Mouse (Mus musculus) midbrain, embryonic 14.5 days (tissue): ENCODE measurements around the gene Stpg1. TPM values are rescaled to one million over a fixed set of nuclear protein-coding genes. Genes with fewer than 3 reads are reported as not detected.

Experiments used
- ATAC-seq: fragments of 200-750 bp; cut with Nextera tagmentation; 2 replicates; pipeline ENCODE4 v1.8.0; 2017; ENCODE audit warnings: moderate number of reproducible peaks, moderate library complexity; ENCODE audit not compliant: low FRiP score, low TSS enrichment
- DNase-seq: peaks from one replicate; pipeline ENCODE4 v3.0.0-alpha.2; 2015
- H3K27ac ChIP-seq: fragments of 300-500 bp; sonication (generic); replicated peaks from 2 replicates; pipeline ENCODE4 v1.5.1; 2014; ENCODE audit warnings: mild to moderate bottlenecking, low read depth, low read length, moderate library complexity
- H3K27me3 ChIP-seq: fragments of 300-500 bp; sonication (generic); 2 replicates; pipeline ENCODE4 v1.6.1; 2014; ENCODE audit warnings: low read length, control low read depth, mixed read lengths; ENCODE audit not compliant: control insufficient read depth, insufficient read depth
- H3K36me3 ChIP-seq: fragments of 300-500 bp; sonication (generic); 2 replicates; pipeline ENCODE4 v1.6.1; 2014; ENCODE audit warnings: low read length, control low read depth; ENCODE audit not compliant: control insufficient read depth, insufficient read depth
- H3K4me1 ChIP-seq: fragments of 300-500 bp; sonication (generic); 2 replicates; pipeline ENCODE4 v1.6.1; 2014; ENCODE audit warnings: mild to moderate bottlenecking, antibody characterized with exemption, low read length, control low read depth; ENCODE audit not compliant: control insufficient read depth, insufficient read depth
- H3K4me2 ChIP-seq: fragments of 300-500 bp; sonication (generic); 2 replicates; pipeline ENCODE4 v1.6.1; 2014; ENCODE audit warnings: mild to moderate bottlenecking, low read length, moderate library complexity
- H3K4me3 ChIP-seq: fragments of 300-500 bp; sonication (generic); replicated peaks from 2 replicates; pipeline ENCODE4 v1.5.1; 2014; ENCODE audit warnings: low read depth, low read length
- H3K9ac ChIP-seq: fragments of 300-500 bp; sonication (generic); replicated peaks from 2 replicates; pipeline ENCODE4 v1.6.1; 2014; ENCODE audit warnings: mild to moderate bottlenecking, low read length, moderate library complexity
- H3K9me3 ChIP-seq: fragments of 300-500 bp; sonication (generic); 2 replicates; pipeline ENCODE4 v1.6.1; 2016; ENCODE audit warnings: low read length, control low read depth, mixed read lengths; ENCODE audit not compliant: control insufficient read depth
- WGBS: fragments of 180-500 bp; shearing (Covaris S2); extraction: QIAGEN DNeasy Blood & Tissue Kit; methylation state at CpG from one replicate; pipeline ENCODE4 v1.1.7; 2014; 5-methylcytosine and 5-hydroxymethylcytosine counted together
- polyA plus RNA-seq: library from polyadenylated mRNA; unstranded; fragments of >200 nt; fragmentation: Nextera tagmentation; extraction: Ambion mirVana; gene quantifications from 2 replicates; pipeline ENCODE4 v1.2.1, GENCODE M21; 2014

Gene Stpg1
- polyA plus RNA-seq, 1 experiment from 2014 or later = 0.68 TPM

- DNase-seq (no peak), ATAC-seq (no peak)
- no peak overlapping the region for H3K27ac ChIP-seq
- H3K4me3 ChIP-seq = no peak overlapping the region
- H3K9ac ChIP-seq = no peak overlapping the region
- WGBS = 55% methylated on average over 4 of the region's 4 CpGs
- no peaks in the 10 kb centered on the region for H3K36me3 ChIP-seq
- H3K4me2 ChIP-seq = no peak overlapping the region
- no peaks in the 10 kb centered on the region for H3K27me3 ChIP-seq
- 0 out of 2 replicates have a peak, but pooled peaks cover 4% of the 10 kb centered on the region for H3K9me3 ChIP-seq
- H3K4me1 ChIP-seq = no peaks in the 10 kb centered on the region
These were observed 7.0 kb downstream of the Stpg1 start for GRCm38 (mm10) chr4:135501587-135501986.

GRCm38 (mm10) chr4:135505794-135506193 lies 11.2 kb downstream of the Stpg1 start:
- Histone ChIP-seq H3K27ac (no peak overlapping the region), H3K4me3 (no peak overlapping the region), H3K9ac (no peak overlapping the region), H3K36me3 (no peaks in the 10 kb centered on the region), H3K9me3 (0 out of 2 replicates have a peak, but pooled peaks cover 2% of the 10 kb centered on the region), H3K27me3 (no peaks in the 10 kb centered on the region), H3K4me2 (no peak overlapping the region), H3K4me1 (no peaks in the 10 kb centered on the region)
- no peak for DNase-seq
- no peak for ATAC-seq
- 70% methylated on average over 11 of the region's 11 CpGs for WGBS

- Histone ChIP-seq H3K36me3 (no peaks in the 10 kb centered on the region), H3K9ac (peak overlapping the region; percentile 20; the same call in 1 of the 2 replicates), H3K27me3 (no peaks in the 10 kb centered on the region), H3K4me3 (peak overlapping the region; percentile 21), H3K9me3 (no peaks in the 10 kb centered on the region), H3K4me1 (no peaks in the 10 kb centered on the region), H3K27ac (no peak overlapping the region), H3K4me2 (peak overlapping the region; percentile 51)
- ATAC-seq = no peak
- 15% methylated on average over 22 of the region's 22 CpGs for WGBS
- DNase-seq = peak; percentile 85
These were observed 13.2 kb downstream of the Stpg1 start for GRCm38 (mm10) chr4:135507547-135508350.

GRCm38 (mm10) chr4:135508419-135509039 lies 13.9 kb downstream of the Stpg1 start:
- no peak overlapping the region for H3K4me3 ChIP-seq
- ATAC-seq (no peak; the same call in 1 of the 2 replicates), DNase-seq (peak; percentile 95)
- no peaks in the 10 kb centered on the region for H3K36me3 ChIP-seq
- no peak overlapping the region for H3K9ac ChIP-seq
- WGBS = 12% methylated on average over 13 of the region's 13 CpGs
- H3K4me1 ChIP-seq = no peaks in the 10 kb centered on the region
- H3K4me2 ChIP-seq = peak overlapping the region; percentile 45
- no peak overlapping the region for H3K27ac ChIP-seq
- no peaks in the 10 kb centered on the region for H3K27me3 ChIP-seq
- H3K9me3 ChIP-seq = no peaks in the 10 kb centered on the region

GRCm38 (mm10) chr4:135509515-135509914 lies 14.9 kb downstream of the Stpg1 start:
- no peaks in the 10 kb centered on the region for H3K27me3 ChIP-seq
- DNase-seq (no peak), ATAC-seq (no peak)
- H3K9me3 ChIP-seq = no peaks in the 10 kb centered on the region
- H3K27ac ChIP-seq = no peak overlapping the region
- H3K9ac ChIP-seq = no peak overlapping the region
- H3K4me1 ChIP-seq = no peaks in the 10 kb centered on the region
- H3K4me3 ChIP-seq = no peak overlapping the region
- H3K4me2 ChIP-seq = no peak overlapping the region
- H3K36me3 ChIP-seq = no peaks in the 10 kb centered on the region
- WGBS = 62% methylated on average over 12 of the region's 12 CpGs

- H3K9me3 ChIP-seq = no peaks in the 10 kb centered on the region
- H3K9ac ChIP-seq = no peak overlapping the region
- no peak for DNase-seq
- no peaks in the 10 kb centered on the region for H3K36me3 ChIP-seq
- H3K4me2 ChIP-seq = no peak overlapping the region
- no peak overlapping the region for H3K4me3 ChIP-seq
- ATAC-seq = no peak
- 74% methylated on average over 7 of the region's 7 CpGs for WGBS
- no peaks in the 10 kb centered on the region for H3K4me1 ChIP-seq
- no peak overlapping the region for H3K27ac ChIP-seq
- H3K27me3 ChIP-seq = no peaks in the 10 kb centered on the region
These were observed 19.3 kb downstream of the Stpg1 start for GRCm38 (mm10) chr4:135513865-135514264.

GRCm38 (mm10) chr4:135514925-135515324 lies 20.3 kb downstream of the Stpg1 start:
- Histone ChIP-seq H3K4me1 (no peaks in the 10 kb centered on the region), H3K9me3 (no peaks in the 10 kb centered on the region), H3K4me2 (no peak overlapping the region), H3K27ac (no peak overlapping the region), H3K27me3 (no peaks in the 10 kb centered on the region), H3K36me3 (no peaks in the 10 kb centered on the region), H3K9ac (no peak overlapping the region), H3K4me3 (no peak overlapping the region)
- 67% methylated on average over 14 of the region's 14 CpGs for WGBS
- ATAC-seq (no peak), DNase-seq (no peak)

GRCm38 (mm10) chr4:135516351-135517316 lies 22.0 kb downstream of the Stpg1 start:
- 54% methylated on average over 15 of the region's 15 CpGs for WGBS
- Histone ChIP-seq H3K4me3 (no peak overlapping the region), H3K9ac (no peak overlapping the region), H3K27ac (no peak overlapping the region), H3K9me3 (no peaks in the 10 kb centered on the region), H3K4me1 (no peaks in the 10 kb centered on the region), H3K27me3 (no peaks in the 10 kb centered on the region), H3K4me2 (no peak overlapping the region), H3K36me3 (no peaks in the 10 kb centered on the region)
- ATAC-seq (no peak), DNase-seq (peak; percentile 56)
